Mouse (Mus musculus) heart, adult 8-10 months (tissue): ENCODE measurements at regions not wholly inside any gene's neighbourhood (a gene's known extent, or its start where the extent isn't known, plus 50 kb on each side); places are given as distances from the start of the nearest gene placed in this dataset.

Source experiments
- DNase-seq: peaks from one replicate; pipeline ENCODE4 v3.0.0; 2022; ENCODE audit warnings: low spot score

- DNase-seq: no peak
Observed at GRCm38 (mm10) chr8:107642241-107642640, 54.0 kb upstream of the Psmd7 start.

DNA sequence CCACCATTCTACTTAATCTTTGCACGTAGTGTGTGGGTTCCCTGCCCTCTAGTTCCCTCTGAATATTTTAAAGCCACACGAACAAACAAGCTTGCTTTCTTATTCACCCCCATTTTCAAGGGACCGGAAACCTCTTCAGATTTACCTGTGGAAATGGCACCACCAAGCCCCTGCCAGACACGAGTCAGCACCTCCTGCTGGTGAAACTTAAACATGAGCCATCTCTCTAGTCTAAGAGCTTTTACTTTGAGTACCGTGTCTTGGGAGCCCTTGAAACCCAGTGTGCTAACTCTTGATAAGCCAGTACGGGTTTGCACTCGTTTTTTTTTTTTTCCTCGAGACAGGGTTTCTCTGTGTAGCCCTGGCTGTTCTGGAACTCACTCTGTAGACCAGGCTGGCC lies 59.7 kb upstream of the Psmd7 start:
- DNase-seq: no peak

DNA sequence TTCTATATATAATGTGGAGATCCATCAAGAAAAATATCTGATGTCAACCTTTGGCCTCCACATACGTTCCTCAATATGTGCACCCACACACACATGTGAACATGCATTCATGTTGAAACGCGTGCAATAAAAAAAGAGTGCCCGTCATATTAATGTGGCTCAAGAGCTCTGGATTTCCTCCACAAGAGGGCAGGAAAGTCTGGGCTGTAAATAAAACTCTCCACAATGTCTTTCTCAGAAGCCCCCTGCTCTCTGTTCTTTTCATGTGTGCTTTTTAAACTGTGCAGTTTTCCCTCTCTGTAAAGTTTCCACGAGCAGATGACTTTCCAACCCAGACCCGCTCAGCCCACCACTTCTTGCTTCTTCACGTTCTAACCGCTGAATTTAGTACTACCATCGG lies 62.0 kb upstream of the Psmd7 start:
- no peak for DNase-seq

- no peak for DNase-seq
Observed at GRCm38 (mm10) chr8:107651424-107651823, 63.2 kb upstream of the Psmd7 start.

GRCm38 (mm10) chr8:107652226-107652625 lies 64.0 kb upstream of the Psmd7 start:
- DNase-seq: no peak

- no peak for DNase-seq
Observed at GRCm38 (mm10) chr8:107653711-107654110, 65.4 kb upstream of the Psmd7 start.

DNA sequence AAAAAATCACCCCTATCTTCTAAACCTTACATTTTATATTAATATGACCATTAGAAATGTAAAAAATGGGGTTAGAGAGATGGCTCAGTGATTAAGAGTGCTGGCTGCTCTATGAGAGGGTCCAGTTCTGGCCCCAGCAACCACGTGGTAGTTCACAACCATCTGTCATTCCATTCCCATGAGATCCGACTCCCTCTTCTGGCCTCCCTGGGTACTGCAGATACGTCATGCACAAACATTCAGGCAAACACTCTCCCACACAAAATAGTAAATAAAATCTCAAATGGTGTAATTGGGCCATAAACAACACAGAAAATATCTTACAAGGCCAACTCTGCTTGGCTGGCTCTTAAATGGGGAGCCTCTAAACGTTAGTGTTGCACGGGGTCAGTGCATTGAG lies 68.4 kb upstream of the Psmd7 start:
- DNase-seq: no peak

DNA sequence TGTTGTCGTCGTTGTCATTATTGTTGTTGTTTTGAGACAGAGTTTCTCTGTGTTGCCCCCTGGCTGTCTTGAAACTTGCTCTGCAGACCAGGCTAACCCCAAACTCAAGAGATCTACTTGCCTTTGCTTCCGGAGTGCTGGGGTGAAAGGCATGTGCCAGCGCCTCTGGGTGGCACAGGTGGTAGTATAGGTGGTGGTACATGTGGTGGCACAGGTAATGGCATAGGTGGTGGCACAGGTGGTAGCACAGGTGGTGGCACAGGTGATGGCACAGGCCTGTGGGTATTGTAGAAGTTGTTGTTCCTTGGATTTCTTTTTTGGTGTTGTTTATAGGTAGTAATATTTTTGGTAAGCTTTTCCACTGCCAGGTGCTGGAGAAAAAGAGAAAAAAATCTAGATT lies 69.5 kb upstream of the Psmd7 start:
- DNase-seq: no peak

- DNase-seq: no peak
Observed at GRCm38 (mm10) chr8:107658386-107658785, 70.1 kb upstream of the Psmd7 start.

- no peak for DNase-seq
Observed at GRCm38 (mm10) chr8:107660624-107661023, 72.4 kb upstream of the Psmd7 start.

GRCm38 (mm10) chr8:107669608-107670007 lies 81.3 kb upstream of the Psmd7 start:
- no peak for DNase-seq

- DNase-seq: no peak
Observed at GRCm38 (mm10) chr8:107671471-107671870, 83.2 kb upstream of the Psmd7 start.

DNA sequence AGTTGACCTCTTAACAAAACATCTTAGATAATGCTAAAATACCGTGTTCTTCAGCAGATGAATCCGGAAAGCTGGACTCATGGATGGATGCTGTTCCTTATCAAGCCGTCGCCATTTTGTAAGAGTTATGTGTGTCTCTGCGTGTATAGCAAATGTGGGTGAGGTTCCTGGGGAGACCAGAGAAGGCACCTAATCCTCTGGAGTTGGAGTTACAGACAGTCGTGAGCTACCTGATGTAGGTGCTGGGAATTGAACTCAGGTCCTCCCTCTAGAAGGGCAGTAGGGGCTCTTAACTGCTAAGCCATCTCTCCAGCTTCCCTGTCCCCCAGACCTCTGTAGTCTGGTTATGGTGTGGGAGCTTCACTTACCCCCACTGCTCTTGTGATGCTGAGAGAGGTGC lies 84.4 kb upstream of the Psmd7 start:
- no peak for DNase-seq

GRCm38 (mm10) chr8:107682066-107682465 lies 93.8 kb upstream of the Psmd7 start:
- no peak for DNase-seq

GRCm38 (mm10) chr8:107684721-107685691 lies 96.7 kb upstream of the Psmd7 start:
- DNase-seq: no peak

GRCm38 (mm10) chr8:107686936-107687335 lies 98.7 kb upstream of the Psmd7 start:
- DNase-seq: no peak

- DNase-seq: no peak
Observed at GRCm38 (mm10) chr8:107687529-107687928, 99.3 kb upstream of the Psmd7 start.

DNA sequence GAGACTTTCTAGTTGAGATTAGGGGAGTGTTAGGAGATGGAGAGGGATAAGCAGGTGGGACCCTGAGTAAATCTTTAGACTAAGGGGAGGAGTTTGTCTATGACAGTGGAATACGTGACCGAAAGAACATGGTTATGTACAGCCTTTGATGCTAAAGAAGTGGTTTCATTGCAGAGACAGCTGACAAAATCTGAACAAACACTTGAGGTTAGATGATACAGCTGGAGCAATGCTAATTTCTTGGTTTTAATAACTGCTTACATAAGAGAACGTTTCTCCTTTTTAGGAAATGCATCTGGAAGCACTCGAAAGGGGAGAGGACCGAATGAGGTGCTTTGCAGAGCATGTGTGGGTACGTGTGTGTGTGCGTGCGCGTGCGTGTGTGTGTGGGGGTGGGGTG lies 100.8 kb upstream of the Psmd7 start:
- DNase-seq: no peak

- DNase-seq: no peak
Observed at GRCm38 (mm10) chr8:107691251-107691650, 103.0 kb upstream of the Psmd7 start.

GRCm38 (mm10) chr8:107696384-107697346 lies 108.4 kb upstream of the Psmd7 start:
- DNase-seq: no peak

- no peak for DNase-seq
Observed at GRCm38 (mm10) chr8:107699307-107699706, 111.0 kb upstream of the Psmd7 start.

DNA sequence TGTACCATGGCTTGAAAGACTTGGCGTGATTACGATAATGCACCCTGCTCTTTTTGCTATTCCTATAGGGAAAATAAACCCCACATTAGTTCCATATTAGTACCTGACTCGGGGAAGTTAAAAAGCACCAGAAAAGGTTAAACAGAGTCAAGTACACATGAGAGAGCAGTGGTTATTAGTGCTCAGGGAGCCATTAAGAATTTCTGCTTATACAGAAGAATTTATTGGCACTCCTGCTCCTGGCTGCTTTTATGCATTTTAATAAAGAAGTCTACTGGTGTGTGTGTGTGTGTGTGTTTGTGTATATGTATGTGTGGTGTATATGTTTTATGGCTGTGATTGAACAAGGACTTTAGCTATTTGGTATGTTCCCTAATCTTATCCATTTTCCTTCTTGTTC lies 111.5 kb upstream of the Psmd7 start:
- DNase-seq: no peak
